Mouse (Mus musculus) limb, embryonic 10.5 days (tissue): Measurements from ENCODE around the gene Grcc10. TPM values are rescaled to one million over a fixed set of nuclear protein-coding genes. Genes with fewer than 3 reads are reported as not detected.

Experiments used
- DNase-seq: peaks from one replicate; pipeline ENCODE4 v3.0.0-alpha.2; 2017; ENCODE audit warnings: low spot score
- H3K27ac ChIP-seq: fragments of 300-500 bp; sonication (generic); 2 replicates; pipeline ENCODE4 v1.5.1; 2016; ENCODE audit warnings: mild to moderate bottlenecking
- H3K27me3 ChIP-seq: fragments of 300-500 bp; sonication (generic); 2 replicates; pipeline ENCODE4 v1.6.1; 2016; ENCODE audit warnings: low read depth, mild to moderate bottlenecking; ENCODE audit not compliant: poor library complexity, severe bottlenecking
- H3K36me3 ChIP-seq: fragments of 300-500 bp; sonication (generic); 2 replicates; pipeline ENCODE4 v1.6.1; 2016; ENCODE audit warnings: mild to moderate bottlenecking, moderate library complexity
- H3K4me1 ChIP-seq: fragments of 300-500 bp; sonication (generic); 2 replicates; pipeline ENCODE4 v1.6.1; 2016
- H3K4me3 ChIP-seq: fragments of 300-500 bp; sonication (generic); 2 replicates; pipeline ENCODE4 v1.5.1; 2016; ENCODE audit warnings: mild to moderate bottlenecking, moderate library complexity
- H3K9me3 ChIP-seq: fragments of 300-500 bp; sonication (generic); replicated peaks from 2 replicates; pipeline ENCODE4 v1.6.1; 2016; ENCODE audit warnings: mild to moderate bottlenecking
- WGBS: fragments of 180-500 bp; shearing (Covaris S2); methylation state at CpG from one replicate; pipeline ENCODE4 v1.1.7; 2016; 5-methylcytosine and 5-hydroxymethylcytosine counted together
- polyA plus RNA-seq: library from polyadenylated mRNA; unstranded; fragments of >200 nt; fragmentation: Nextera tagmentation; extraction: Ambion mirVana; gene quantifications from 2 replicates; pipeline ENCODE4 v1.2.1, GENCODE M21; 2016

Grcc10 gene
- polyA plus RNA-seq, 1 experiment from 2014 or later = 460 TPM

DNA sequence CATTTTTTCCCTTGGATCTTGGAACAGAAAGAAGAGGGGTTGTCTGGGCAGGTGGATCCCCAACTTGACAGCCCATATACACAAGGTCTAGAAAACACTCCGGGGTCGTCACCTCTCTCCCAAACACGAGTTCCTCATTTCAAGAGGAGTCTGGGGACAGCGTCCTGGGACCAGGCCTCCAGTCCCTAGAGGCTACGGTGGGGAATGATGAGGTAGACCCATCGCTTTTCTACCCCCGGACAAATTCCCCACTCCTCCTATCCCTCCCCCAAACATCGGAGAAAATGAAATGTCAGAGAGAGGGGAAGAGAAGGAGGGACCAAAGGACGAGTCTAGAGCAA is 27.5 kb upstream of the Grcc10 start:
- 4% methylated on average over 9 of the region's 9 CpGs for WGBS
- no peak for DNase-seq
- Histone ChIP-seq H3K4me1 (peaks cover 29% of the 10 kb centered on the region), H3K27me3 (peaks cover 69% of the 10 kb centered on the region), H3K36me3 (no peaks in the 10 kb centered on the region), H3K9me3 (no peaks in the 10 kb centered on the region), H3K4me3 (peak overlapping the region; percentile 65), H3K27ac (no peak overlapping the region; the same call in 1 of the 2 replicates)

DNA sequence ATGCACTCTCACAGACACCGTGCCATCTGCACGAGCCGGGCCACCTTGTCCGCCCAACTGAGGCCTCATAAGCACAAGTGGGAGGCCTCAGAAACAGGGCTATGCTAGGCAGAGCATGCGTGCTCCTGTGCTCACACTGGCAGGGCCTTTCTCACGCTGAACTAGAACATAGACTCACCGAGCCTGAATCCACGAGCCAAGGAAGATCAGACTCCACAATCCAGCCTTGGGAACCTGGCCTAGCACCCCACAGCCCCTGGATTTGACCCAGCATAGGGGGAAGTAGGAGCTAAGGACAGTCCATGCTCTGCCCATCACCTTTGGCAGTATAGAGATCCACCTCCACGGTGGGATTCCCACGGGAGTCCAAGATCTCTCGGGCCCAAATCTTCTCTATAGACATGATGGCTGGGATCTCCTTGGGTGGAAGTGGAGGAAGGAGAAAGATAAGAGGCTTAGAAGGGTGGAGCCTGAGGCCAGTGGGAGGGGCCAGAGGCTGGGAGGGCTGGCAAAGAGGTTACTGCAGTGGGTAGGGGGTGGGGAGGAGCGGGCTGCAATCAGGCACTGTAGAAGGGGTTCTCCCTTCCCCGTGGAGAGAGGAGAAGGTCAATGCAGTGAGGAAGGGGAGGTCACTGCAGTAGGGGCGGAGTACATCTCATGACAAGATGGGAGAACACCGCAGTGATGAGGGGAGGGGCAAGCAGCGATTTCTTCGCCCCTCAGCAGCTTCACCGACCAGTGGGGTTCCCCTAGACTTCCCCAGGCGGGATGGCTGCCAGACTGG is 26.9 kb upstream of the Grcc10 start:
- Histone ChIP-seq H3K4me3 (peak overlapping the region; percentile 65), H3K4me1 (peaks cover 31% of the 10 kb centered on the region), H3K27me3 (peaks cover 69% of the 10 kb centered on the region), H3K27ac (no peak overlapping the region), H3K36me3 (no peaks in the 10 kb centered on the region), H3K9me3 (no peaks in the 10 kb centered on the region)
- no peak for DNase-seq
- 25% methylated on average over 19 of the region's 19 CpGs for WGBS

DNA sequence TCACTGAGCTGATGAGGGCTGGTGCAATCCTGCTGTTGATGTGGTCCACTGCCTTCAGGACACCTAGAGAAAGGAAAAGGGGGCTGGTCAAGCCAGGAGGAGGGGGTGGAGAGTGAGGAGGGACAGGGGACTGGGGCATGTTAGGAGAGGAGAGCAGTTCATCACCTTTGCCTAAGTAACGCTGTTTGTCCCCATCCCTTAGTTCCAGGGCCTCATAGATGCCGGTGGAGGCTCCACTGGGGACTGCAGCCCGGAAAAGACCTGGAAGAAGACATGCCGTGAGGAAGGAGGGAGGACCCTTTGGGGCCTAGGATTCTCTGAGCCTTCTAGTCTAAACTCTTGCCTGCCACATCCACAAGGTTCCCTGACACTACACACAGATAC is 26.4 kb upstream of the Grcc10 start:
- Histone ChIP-seq H3K36me3 (no peaks in the 10 kb centered on the region), H3K27me3 (peaks cover 69% of the 10 kb centered on the region), H3K4me3 (0 out of 2 replicates have a peak overlapping the region, but pooled peaks have one; percentile 65), H3K9me3 (no peaks in the 10 kb centered on the region), H3K27ac (no peak overlapping the region), H3K4me1 (peaks cover 31% of the 10 kb centered on the region)
- DNase-seq = no peak
- 33% methylated on average over 4 of the region's 4 CpGs for WGBS

- no peak overlapping the region for H3K27ac ChIP-seq
- H3K27me3 ChIP-seq = peaks cover 74% of the 10 kb centered on the region
- H3K4me3 ChIP-seq = no peak overlapping the region
- 84% methylated on average over 7 of the region's 7 CpGs for WGBS
- H3K9me3 ChIP-seq = no peaks in the 10 kb centered on the region
- H3K36me3 ChIP-seq = no peaks in the 10 kb centered on the region
- peaks cover 31% of the 10 kb centered on the region for H3K4me1 ChIP-seq
- DNase-seq = no peak
Observed at GRCm38 (mm10) chr6:124765951-124766350, 24.8 kb upstream of the Grcc10 start.

DNA sequence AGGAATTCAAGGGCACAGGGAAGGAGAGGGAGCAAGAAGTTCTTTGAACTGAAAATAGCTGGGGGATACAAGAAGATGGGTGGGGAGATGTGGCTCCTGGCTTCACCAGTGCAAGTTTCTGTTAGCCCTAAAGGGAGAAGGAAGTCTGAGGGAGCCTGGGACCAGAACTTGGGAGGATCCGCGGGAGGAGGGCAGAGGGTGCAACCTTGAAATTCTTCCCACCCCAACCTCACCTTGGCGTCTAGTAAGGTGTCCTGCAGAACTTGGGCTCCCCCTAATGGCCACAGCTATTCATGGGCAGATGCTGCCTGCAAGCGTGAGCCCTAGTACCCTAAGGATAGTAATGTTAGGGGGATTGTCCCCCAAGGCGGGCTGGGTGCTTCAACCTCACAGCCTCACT is 18.1 kb upstream of the Grcc10 start:
- Histone ChIP-seq H3K27ac (peak overlapping the region; percentile 99; the same call in 1 of the 2 replicates), H3K27me3 (peaks cover 36% of the 10 kb centered on the region), H3K9me3 (no peaks in the 10 kb centered on the region), H3K36me3 (no peaks in the 10 kb centered on the region), H3K4me1 (peaks cover 49% of the 10 kb centered on the region), H3K4me3 (peak overlapping the region; percentile 91)
- 1% methylated on average over 5 of the region's 5 CpGs for WGBS
- DNase-seq = peak; percentile 89

- 69% methylated on average over 2 of the region's 2 CpGs for WGBS
Observed at GRCm38 (mm10) chr6:124758849-124759232, 17.7 kb upstream of the Grcc10 start.

DNA sequence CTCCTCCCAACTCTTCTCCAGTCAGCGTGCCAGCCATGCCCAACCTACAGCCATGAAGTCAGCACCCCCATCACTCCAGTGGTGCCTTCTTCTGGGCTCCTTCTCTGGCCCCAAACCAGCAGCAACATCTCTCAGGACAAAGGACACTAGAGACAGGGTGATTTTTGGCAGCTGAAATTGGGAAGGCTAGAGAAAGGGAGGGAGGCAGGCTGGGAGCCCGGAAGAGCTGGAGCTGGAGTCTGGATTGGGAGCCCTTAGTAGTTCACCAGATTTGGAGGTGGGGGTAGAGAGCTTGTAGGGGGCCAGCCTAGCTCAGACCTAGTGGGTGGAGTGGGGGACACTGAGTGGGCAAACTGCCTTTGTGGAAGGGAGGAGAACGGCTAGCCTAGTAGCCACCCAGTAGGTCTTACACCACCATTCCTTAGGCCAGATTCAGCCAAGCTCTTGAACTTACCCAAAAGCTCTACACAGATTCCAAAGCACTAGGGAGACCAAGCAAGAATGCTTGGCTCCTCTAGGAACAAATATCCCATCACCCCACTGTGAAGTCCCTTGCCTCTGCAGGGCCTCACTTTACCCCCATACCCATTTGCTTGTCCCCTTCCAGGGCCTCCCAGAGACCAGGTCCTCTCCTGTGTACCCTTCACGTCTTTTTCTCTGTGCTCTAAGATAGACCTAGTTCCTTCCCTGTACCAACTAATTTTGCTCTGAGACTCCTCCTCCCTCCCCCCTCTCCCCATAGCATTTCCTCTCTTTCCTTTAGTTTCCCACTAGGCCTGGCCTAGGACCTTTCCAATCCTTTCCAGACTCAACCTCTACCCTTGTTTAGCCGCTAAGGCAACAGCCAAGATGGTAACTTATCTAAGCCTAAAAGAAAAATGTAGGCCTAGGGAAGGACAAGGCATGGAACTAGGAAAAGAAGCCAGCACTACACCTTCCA is 17.0 kb upstream of the Grcc10 start:
- peak; percentile 60 for DNase-seq
- Histone ChIP-seq H3K27me3 (peaks cover 30% of the 10 kb centered on the region), H3K27ac (peak overlapping the region; percentile 99), H3K9me3 (no peaks in the 10 kb centered on the region), H3K4me1 (peaks cover 48% of the 10 kb centered on the region), H3K36me3 (peaks cover 3% of the 10 kb centered on the region), H3K4me3 (peak overlapping the region; percentile 91)
- 47% methylated on average over 5 of the region's 5 CpGs for WGBS

More at GRCm38 (mm10) chr6:124758849-124759232, 17.7 kb upstream of the Grcc10 start:
- Histone ChIP-seq H3K36me3 (no peaks in the 10 kb centered on the region), H3K9me3 (no peaks in the 10 kb centered on the region), H3K27ac (peak overlapping the region; percentile 99), H3K27me3 (peaks cover 36% of the 10 kb centered on the region), H3K4me3 (peak overlapping the region; percentile 91), H3K4me1 (peaks cover 52% of the 10 kb centered on the region)
- DNase-seq = no peak

DNA sequence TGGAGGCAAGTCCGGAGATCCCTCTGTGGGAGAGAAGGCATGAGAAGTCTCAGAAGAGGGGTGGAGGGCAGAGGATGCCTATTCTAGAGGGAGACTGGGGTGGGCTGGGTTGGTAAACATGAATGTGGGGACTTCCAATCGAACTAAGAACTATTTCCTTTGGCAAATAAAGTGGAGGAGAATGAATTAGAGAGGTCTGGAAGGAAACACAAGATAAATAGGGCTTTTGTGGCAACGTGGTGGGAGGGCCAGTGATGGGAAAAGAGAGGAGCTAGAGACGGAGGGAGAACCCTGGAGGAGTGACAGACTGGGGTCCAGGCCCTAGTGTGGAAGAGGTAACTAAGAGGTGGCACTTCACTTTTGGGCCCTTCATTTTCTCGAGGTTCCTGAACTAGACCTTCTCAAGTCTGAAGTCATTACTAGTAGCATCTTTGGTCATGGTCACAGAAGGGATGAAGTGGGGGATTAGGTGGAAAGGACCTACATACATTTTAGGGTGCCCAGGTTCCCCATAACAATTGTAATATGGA is 16.2 kb upstream of the Grcc10 start:
- peaks cover 22% of the 10 kb centered on the region for H3K27me3 ChIP-seq
- peaks cover 11% of the 10 kb centered on the region for H3K36me3 ChIP-seq
- 12% methylated on average over 5 of the region's 5 CpGs for WGBS
- H3K4me1 ChIP-seq = peaks cover 48% of the 10 kb centered on the region
- peak overlapping the region; percentile 99 for H3K27ac ChIP-seq
- H3K4me3 ChIP-seq = peak overlapping the region; percentile 91
- H3K9me3 ChIP-seq = no peaks in the 10 kb centered on the region
- no peak for DNase-seq

DNA sequence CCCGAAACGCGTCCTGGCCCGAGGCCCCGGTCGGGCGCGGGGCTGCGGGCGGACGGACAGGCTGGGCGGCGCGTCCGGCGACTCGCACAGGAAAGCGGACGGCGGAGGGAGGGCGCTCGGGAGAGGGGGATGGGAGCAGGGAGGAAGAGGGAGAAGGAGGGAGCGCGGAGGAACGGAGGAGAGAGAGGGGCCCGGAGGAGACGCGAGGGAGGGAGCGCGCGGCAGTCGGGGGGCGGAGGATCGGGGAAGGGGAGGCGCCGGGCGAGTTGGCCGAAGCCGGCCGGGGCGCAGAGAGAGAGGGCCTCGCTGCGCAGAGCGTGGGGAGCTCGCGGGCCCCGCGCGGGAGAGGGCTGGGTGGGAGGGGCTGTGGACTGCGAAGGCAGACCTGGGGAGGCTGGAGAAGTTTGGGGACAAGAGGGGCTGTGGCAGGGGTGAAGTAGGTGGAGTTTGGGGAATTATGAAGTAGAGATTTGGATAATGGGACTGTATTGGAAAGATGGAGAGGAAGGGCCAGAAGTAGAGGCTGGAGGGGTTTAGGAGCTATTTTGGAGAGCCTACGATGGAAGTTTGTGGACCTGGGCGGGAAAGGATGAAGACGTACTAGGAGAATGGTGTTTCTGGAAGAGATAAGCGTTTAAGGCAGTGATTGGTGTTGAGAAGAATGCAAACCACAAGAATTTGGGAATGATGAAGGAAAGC is 15.6 kb upstream of the Grcc10 start:
- Histone ChIP-seq H3K4me3 (peak overlapping the region; percentile 91), H3K9me3 (no peaks in the 10 kb centered on the region), H3K4me1 (peaks cover 48% of the 10 kb centered on the region), H3K36me3 (peaks cover 16% of the 10 kb centered on the region), H3K27ac (peak overlapping the region; percentile 99), H3K27me3 (peaks cover 20% of the 10 kb centered on the region)
- peak; percentile 89 for DNase-seq
- 1% methylated on average over 51 of the region's 54 CpGs for WGBS

GRCm38 (mm10) chr6:124755831-124756595 is 14.8 kb upstream of the Grcc10 start, which contains the start of the genes Gm45234 and Atn1:
Gene Gm45234 (minus strand): TSS chr6:124756021.
Gene Atn1 (minus strand): TSS chr6:124756524.
- Histone ChIP-seq H3K4me3 (peak within 1 kb of the TSS; percentile 91), H3K9me3 (no peaks in the 10 kb centered on the region), H3K36me3 (peaks cover 21% of the 10 kb centered on the region), H3K27ac (peak within 1 kb of the TSS; percentile 99), H3K4me1 (peaks cover 48% of the 10 kb centered on the region), H3K27me3 (peaks cover 13% of the 10 kb centered on the region)
- peak; percentile 81 for DNase-seq
- WGBS = under 1% methylated on average over 80 of the region's 100 CpGs

- 4% methylated on average over 3 of the region's 3 CpGs for WGBS
- peak overlapping the region; percentile 99 for H3K27ac ChIP-seq
Observed at GRCm38 (mm10) chr6:124755306-124755705, 14.1 kb upstream of the Grcc10 start.

More at GRCm38 (mm10) chr6:124755306-124755705, 14.1 kb upstream of the Grcc10 start:
- Histone ChIP-seq H3K4me3 (peak overlapping the region; percentile 91), H3K27me3 (peaks cover 8% of the 10 kb centered on the region; the same call in 1 of the 2 replicates), H3K36me3 (peaks cover 27% of the 10 kb centered on the region), H3K9me3 (no peaks in the 10 kb centered on the region), H3K4me1 (peaks cover 48% of the 10 kb centered on the region)
- no peak for DNase-seq
